8 mouse cellular contexts compared by ENCODE assay signal in genomic region chr7:44467811-44468411, GRCm38 (mm10). TPM values are rescaled to one million over a fixed set of nuclear protein-coding genes. Genes with fewer than 3 reads are reported as not detected.
A peak's percentile ranks its signal among the peaks of the same experiment; 100 is the strongest.
DNase-seq lines count a peak whose midpoint lies in the region; ATAC-seq lines count a peak whose summit lies in the region.

Gene Josd2 (plus strand): TSS chr7:44467980.

- ATAC-seq in inflammation-experienced regulatory T-cells, adult 6 months, result peak; percentile 99
- ATAC-seq in megakaryocyte-erythroid progenitor cell, adult 5-6 weeks (replicated peaks; ENCODE audit: low FRiP score, low TSS enrichment, poor library complexity, severe bottlenecking), result peak; percentile 91

- peak; percentile 96 to 98 for DNase-seq in adrenal gland, adult (ENCODE audit: inconsistent age in 2 of 2, low spot score in 1 of 2)
- DNase-seq in embryo, embryonic 10.5 days (ENCODE audit: low spot score), result peak; percentile 99
- peak; percentile 94 for DNase-seq in gastrocnemius, postnatal 14 days
- peak; percentile 95 to 98 for DNase-seq in left cerebral cortex, postnatal 10 days (ENCODE audit: extremely low spot score in 1 of 2, low spot score in 2 of 2)
- peak; percentile 95 for DNase-seq in right cerebral cortex, postnatal 25 days
- DNase-seq in urinary bladder, postnatal 4 days (ENCODE audit: low spot score in 2 of 2), result peak; percentile 90 to 91

- intact Hi-C loops in gastrocnemius, postnatal 14 days (cut with DNase I; ENCODE audit: low total_unique reads), result no loop called here
- intact Hi-C loops in left cerebral cortex, postnatal 10 days (cut with DNase I), result no loop called here

RNA-seq across cellular contexts. Expression of gene Josd2, which starts in this region (rescaled TPM):
- total RNA-seq in gastrocnemius, postnatal 14 days (2021), result 10 to 100 TPM; 60.2 to 73.5 TPM
- polyA plus RNA-seq in inflammation-experienced regulatory T-cells, adult 6 months (2017; shearing (Covaris generic)), result 10 to 100 TPM; 46.9 to 62.6 (median 47.0) TPM
- total RNA-seq in left cerebral cortex, postnatal 10 days (2021), result 10 to 100 TPM; 36.3 to 37.4 TPM
- 73.4 and 96.5 TPM in 2 replicates for total RNA-seq in megakaryocyte-erythroid progenitor cell, adult 5-6 weeks (2014; fragmentation: Nextera tagmentation)
- 25.0 and 30.6 TPM in 2 replicates for total RNA-seq in megakaryocyte-erythroid progenitor cell, adult 5-6 weeks (2017)

Comparison
In these comparisons a context has a peak if more than half of its experiments do, and no peak if none do; other contexts are left out.
1. Peak in every context shown above with its lines: DNase-seq and ATAC-seq.